Mouse (Mus musculus) liver, adult 2 months (tissue): ENCODE data around the gene Sfr1. TPM values are rescaled to one million over a fixed set of nuclear protein-coding genes. Genes with fewer than 3 reads are reported as not detected.
A peak's percentile ranks its signal among the peaks of the same experiment; 100 is the strongest.

ENCODE experiments used
- DNase-seq: peaks from one replicate; pipeline ENCODE4 v3.0.0-alpha.2; 2011; ENCODE audit warnings: low read depth, low spot score; ENCODE audit errors: extremely low read depth
- H3K27ac ChIP-seq: fragments of 200-500 bp; replicated peaks from 2 replicates; pipeline ENCODE4 v1.5.1; 2012; ENCODE audit warnings: low read depth, mild to moderate bottlenecking, control low read depth, inconsistent platforms, low read length; ENCODE audit not compliant: insufficient read depth
- H3K27me3 ChIP-seq: fragments of 200-500 bp; 2 replicates; pipeline ENCODE4 v1.6.1; 2012; ENCODE audit warnings: mild to moderate bottlenecking, moderate library complexity, low read length, inconsistent platforms; ENCODE audit not compliant: control insufficient read depth, insufficient read depth
- H3K36me3 ChIP-seq: fragments of 200-500 bp; 2 replicates; pipeline ENCODE4 v1.6.1; 2012; ENCODE audit warnings: low read length, inconsistent platforms; ENCODE audit not compliant: control insufficient read depth, insufficient read depth
- H3K4me1 ChIP-seq: fragments of 200-500 bp; 2 replicates; pipeline ENCODE4 v1.6.1; 2011; ENCODE audit warnings: low read length; ENCODE audit not compliant: control insufficient read depth, insufficient read depth
- H3K4me3 ChIP-seq: fragments of 200-500 bp; 2 replicates; pipeline ENCODE4 v1.5.1; 2011; ENCODE audit warnings: low read depth, mild to moderate bottlenecking, control low read depth, low read length, moderate library complexity; ENCODE audit not compliant: insufficient read depth
- H3K79me2 ChIP-seq: fragments of 200-500 bp; 2 replicates; pipeline ENCODE4 v1.6.1; 2012; ENCODE audit warnings: inconsistent platforms, mild to moderate bottlenecking, low read length, moderate library complexity; ENCODE audit not compliant: control insufficient read depth, insufficient read depth
- H3K9ac ChIP-seq: fragments of 200-500 bp; 2 replicates; pipeline ENCODE4 v1.6.1; 2012; ENCODE audit warnings: low read depth, mild to moderate bottlenecking, control low read depth, inconsistent platforms, low read length
- CTCF ChIP-seq: fragments of 200-500 bp; IDR thresholded peaks from 2 replicates; pipeline ENCODE4 v1.5.1; 2011; ENCODE audit warnings: low read depth, low read length, control low read depth
- POLR2A ChIP-seq: fragments of 200-500 bp; IDR thresholded peaks from 2 replicates; pipeline ENCODE4 v1.6.1; 2011; ENCODE audit warnings: low read length, control low read depth; ENCODE audit not compliant: insufficient read depth; ENCODE audit errors: extremely low read depth
- WGBS: fragments of 180-500 bp; shearing (Covaris S2); methylation state at CpG from one replicate; pipeline ENCODE4 v1.1.7; 2018; 5-methylcytosine and 5-hydroxymethylcytosine counted together
- polyA plus RNA-seq: library from polyadenylated mRNA; depleted of rRNA; stranded (reverse); fragments of >200 nt; gene quantifications from 2 replicates; pipeline ENCODE4 v1.2.3, GENCODE M21; 2012
- total RNA-seq: library from RNA; depleted of rRNA; stranded (reverse); fragments of >200 nt; gene quantifications from 2 replicates; pipeline ENCODE4 v1.2.3, GENCODE M21; 2014

The Sfr1 gene
- total and polyA plus RNA-seq, 2 experiments: 13.7 to 16.6 TPM

GRCm38 (mm10) chr19:47753921-47754320, 22.4 kb downstream of the Sfr1 start:
- DNase-seq: no peak
- H3K4me1 ChIP-seq: no peaks in the 10 kb centered on the region
- H3K27me3 ChIP-seq: no peaks in the 10 kb centered on the region
- TF ChIP-seq CTCF (no peak), POLR2A (no peak)
- H3K36me3 ChIP-seq: no peaks in the 10 kb centered on the region
- 51% methylated on average over 4 of the region's 4 CpGs for WGBS
- H3K27ac ChIP-seq: no peak overlapping the region
- H3K9ac ChIP-seq: no peak overlapping the region
- H3K4me3 ChIP-seq: no peak overlapping the region
- no peaks in the 10 kb centered on the region for H3K79me2 ChIP-seq

GRCm38 (mm10) chr19:47754931-47755330, 23.4 kb downstream of the Sfr1 start:
- no peaks in the 10 kb centered on the region for H3K27me3 ChIP-seq

GRCm38 (mm10) chr19:47755625-47756024, 24.1 kb downstream of the Sfr1 start:
- Histone ChIP-seq H3K27me3 (no peaks in the 10 kb centered on the region), H3K4me1 (no peaks in the 10 kb centered on the region), H3K27ac (no peak overlapping the region), H3K9ac (no peak overlapping the region), H3K79me2 (no peaks in the 10 kb centered on the region), H3K36me3 (no peaks in the 10 kb centered on the region), H3K4me3 (peak overlapping the region; percentile 10; the same call in 1 of the 2 replicates)
- WGBS: 51% methylated on average over 19 of the region's 19 CpGs
- DNase-seq: no peak
- TF ChIP-seq POLR2A (no peak), CTCF (no peak)

More at GRCm38 (mm10) chr19:47754931-47755330, 23.4 kb downstream of the Sfr1 start:
- no peak for DNase-seq
- Histone ChIP-seq H3K79me2 (no peaks in the 10 kb centered on the region), H3K9ac (no peak overlapping the region), H3K36me3 (no peaks in the 10 kb centered on the region), H3K4me1 (no peaks in the 10 kb centered on the region), H3K4me3 (no peak overlapping the region), H3K27ac (no peak overlapping the region)
- TF ChIP-seq POLR2A: no peak
- TF ChIP-seq CTCF: no peak
- 80% methylated on average over 9 of the region's 9 CpGs for whole genome bisulfite sequencing

- DNase-seq: no peak
- TF ChIP-seq CTCF (no peak), POLR2A (no peak)
- H3K79me2 ChIP-seq: no peaks in the 10 kb centered on the region
- no peaks in the 10 kb centered on the region for H3K27me3 ChIP-seq
- H3K4me1 ChIP-seq: no peaks in the 10 kb centered on the region
- no peak overlapping the region for H3K9ac ChIP-seq
- H3K27ac ChIP-seq: no peak overlapping the region
- no peaks in the 10 kb centered on the region for H3K36me3 ChIP-seq
- WGBS: 82% methylated on average over 6 of the region's 6 CpGs
- no peak overlapping the region for H3K4me3 ChIP-seq
Measured at GRCm38 (mm10) chr19:47777847-47778246, 46.4 kb downstream of the Sfr1 start.

- H3K79me2 ChIP-seq: no peaks in the 10 kb centered on the region
- WGBS: 83% methylated on average over 7 of the region's 7 CpGs
- TF ChIP-seq CTCF (no peak), POLR2A (no peak)
Measured at GRCm38 (mm10) chr19:47780145-47780544, 48.7 kb downstream of the Sfr1 start.

GRCm38 (mm10) chr19:47780972-47781371, 49.5 kb downstream of the Sfr1 start:
- Histone ChIP-seq H3K27me3 (no peaks in the 10 kb centered on the region), H3K9ac (no peak overlapping the region), H3K79me2 (no peaks in the 10 kb centered on the region), H3K36me3 (no peaks in the 10 kb centered on the region), H3K4me1 (no peaks in the 10 kb centered on the region), H3K4me3 (no peak overlapping the region), H3K27ac (no peak overlapping the region)
- DNase-seq: no peak
- 73% methylated on average over 11 of the region's 11 CpGs for WGBS
- TF ChIP-seq POLR2A (no peak), CTCF (no peak)

More at GRCm38 (mm10) chr19:47780145-47780544, 48.7 kb downstream of the Sfr1 start:
- no peaks in the 10 kb centered on the region for H3K27me3 ChIP-seq
- H3K27ac ChIP-seq: no peak overlapping the region
- no peak overlapping the region for H3K9ac ChIP-seq
- no peak for DNase-seq
- no peaks in the 10 kb centered on the region for H3K36me3 ChIP-seq
- H3K4me1 ChIP-seq: no peaks in the 10 kb centered on the region
- H3K4me3 ChIP-seq: no peak overlapping the region
